Mouse (Mus musculus): Measurements from ENCODE around the gene Rfwd3. TPM values are rescaled to one million over a fixed set of nuclear protein-coding genes. Genes with fewer than 3 reads are reported as not detected.

The Rfwd3 gene
- total and polyA plus RNA-seq, 3 experiments: 53.1 to 64.5 (median 63.6) TPM

DNA sequence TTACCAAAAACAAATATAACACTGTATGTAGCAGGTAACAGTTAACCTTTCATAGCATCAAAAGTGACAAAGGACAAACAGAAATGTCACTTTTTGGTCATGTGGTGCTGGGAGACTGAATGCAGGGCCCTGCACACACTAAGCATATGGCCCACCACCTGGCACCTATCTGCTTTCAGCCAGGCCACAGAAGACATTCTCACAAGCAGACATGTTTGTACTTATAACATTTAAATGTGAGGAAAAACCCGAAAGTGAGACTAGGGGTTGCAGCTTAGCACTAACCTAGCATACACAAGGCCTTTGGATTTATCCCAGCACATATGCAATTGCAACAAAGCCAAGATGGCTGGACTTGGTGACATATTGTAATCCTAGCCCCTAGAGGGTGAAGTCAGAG lies 2.0 kb downstream of the Rfwd3 start:
- Histone ChIP-seq H3K27ac (ENCODE audit: insufficient read depth, low read depth) (no peak overlapping the region), H3K9ac (ENCODE audit: insufficient read depth, low read depth) (peak overlapping the region; percentile 9; the same call in 1 of the 2 replicates), H3K79me2 (replicated peaks; ENCODE audit: control insufficient read depth, extremely low read depth, insufficient read depth, poor library complexity, severe bottlenecking) (peaks cover 59% of the 10 kb centered on the region), H3K4me2 (ENCODE audit: insufficient read depth, low read depth, poor library complexity, severe bottlenecking) (peak overlapping the region; percentile 65), H3K27me3 (replicated peaks) (no peaks in the 10 kb centered on the region), H3K4me1 (ENCODE audit: control insufficient read depth in 1 of 2, insufficient read depth in 2 of 2) (peaks cover 4 to 21% of the 10 kb centered on the region in 2 experiments; a peak in 3 of 4 replicates), H3K36me3 (replicated peaks in 1 of 2; ENCODE audit: control insufficient read depth in 1 of 2, insufficient read depth in 1 of 2, low read length in 1 of 2) (peaks cover 33 to 36% of the 10 kb centered on the region in 2 experiments), H3K9me3 (replicated peaks; ENCODE audit: low read length) (no peaks in the 10 kb centered on the region), H3K4me3 (replicated peaks in 1 of 3; ENCODE audit: low read depth in 2 of 3, low read length in 2 of 3, poor library complexity in 1 of 3) (no peak overlapping the region)
- dilution Hi-C loops (cut with MboI; ENCODE audit: extremely low pct_ligation_motif_present, extremely low pct_unique_long_range_greater_than_20kb, low sequenced_read_pairs) (no loop called here), in situ Hi-C loops (cut with MboI; ENCODE audit: low pct_ligation_motif_present, low pct_unique_long_range_greater_than_20kb, low sequenced_read_pairs) (loop anchor here (25.0 kb wide), 1 partner anchor 461 kb away; the partner anchor contains the start of genes Cog4 and Sf3b3)
- no peak for DNase-seq (ENCODE audit: extremely low read depth)
- TF ChIP-seq ZNF384 (IDR thresholded peaks at IDR 0.05; ENCODE audit: low read depth, low read length): no peak

GRCm38 (mm10) chr8:111291733-111292132 lies 8.3 kb downstream of the Rfwd3 start:
- H3K4me1 ChIP-seq (ENCODE audit: control insufficient read depth in 1 of 2, insufficient read depth in 2 of 2): peaks cover 0 to 12% of the 10 kb centered on the region in 2 experiments; a peak in 1 of 4 replicates
- dilution Hi-C loops (cut with MboI; ENCODE audit: extremely low pct_ligation_motif_present, extremely low pct_unique_long_range_greater_than_20kb, low sequenced_read_pairs) (no loop called here), in situ Hi-C loops (cut with MboI; ENCODE audit: low pct_ligation_motif_present, low pct_unique_long_range_greater_than_20kb, low sequenced_read_pairs) (loop anchor here (25.0 kb wide), 1 partner anchor 454 kb away; the partner anchor contains the start of genes Cog4 and Sf3b3)
- no peaks in the 10 kb centered on the region for H3K27me3 ChIP-seq (replicated peaks)
- TF ChIP-seq ZNF384 (IDR thresholded peaks at IDR 0.05; ENCODE audit: low read depth, low read length) (no peak), MAFK (IDR thresholded peaks at IDR 0.05; ENCODE audit: insufficient replicate concordance, low read length) (no peak), TBP (conservative IDR thresholded peaks at IDR 0.05; ENCODE audit: low read depth, low read length) (no peak), MYC (IDR thresholded peaks at IDR 0.05; ENCODE audit: low read depth, low read length) (no peak), MAZ (IDR thresholded peaks at IDR 0.05; ENCODE audit: low read depth, low read length) (no peak), CHD2 (IDR thresholded peaks at IDR 0.05; ENCODE audit: low read length) (no peak)
- no peak overlapping the region for H3K4me2 ChIP-seq (ENCODE audit: insufficient read depth, low read depth, poor library complexity, severe bottlenecking)
- DNase-seq (ENCODE audit: extremely low read depth): no peak
- peaks cover 65 to 87% of the 10 kb centered on the region in 2 experiments for H3K36me3 ChIP-seq (replicated peaks in 1 of 2; ENCODE audit: control insufficient read depth in 1 of 2, insufficient read depth in 1 of 2, low read length in 1 of 2)
- H3K9ac ChIP-seq (ENCODE audit: insufficient read depth, low read depth): no peak overlapping the region
- H3K9me3 ChIP-seq (replicated peaks; ENCODE audit: low read length): no peaks in the 10 kb centered on the region
- H3K4me3 ChIP-seq (replicated peaks in 1 of 3; ENCODE audit: low read depth in 2 of 3, low read length in 2 of 3, poor library complexity in 1 of 3): no peak overlapping the region
- H3K27ac ChIP-seq (ENCODE audit: insufficient read depth, low read depth): no peak overlapping the region
- H3K79me2 ChIP-seq (replicated peaks; ENCODE audit: control insufficient read depth, extremely low read depth, insufficient read depth, poor library complexity, severe bottlenecking): peaks cover 51% of the 10 kb centered on the region

DNA sequence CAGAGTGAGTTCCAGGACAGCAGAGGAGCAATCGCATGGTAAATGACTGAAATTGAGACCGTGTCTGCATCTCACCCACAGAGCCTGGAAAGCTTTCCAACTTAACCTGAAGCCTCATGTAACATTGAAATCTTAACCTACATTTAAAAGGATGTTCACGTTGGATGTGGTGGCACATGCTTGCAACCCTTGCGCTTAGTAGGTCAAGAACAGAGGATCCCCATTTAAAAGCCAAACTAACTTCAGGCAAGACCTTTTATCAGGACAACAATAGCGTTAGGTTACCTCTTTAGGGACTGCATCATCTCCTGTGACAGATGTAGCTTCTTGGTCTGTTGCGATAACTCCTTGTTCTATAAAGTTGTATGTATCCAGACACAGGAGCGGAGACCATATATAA lies 9.4 kb downstream of the Rfwd3 start:
- Histone ChIP-seq H3K79me2 (replicated peaks; ENCODE audit: control insufficient read depth, extremely low read depth, insufficient read depth, poor library complexity, severe bottlenecking) (peaks cover 40% of the 10 kb centered on the region), H3K9ac (ENCODE audit: insufficient read depth, low read depth) (no peak overlapping the region), H3K4me3 (replicated peaks in 1 of 3; ENCODE audit: low read depth in 2 of 3, low read length in 2 of 3, poor library complexity in 1 of 3) (no peak overlapping the region), H3K4me2 (ENCODE audit: insufficient read depth, low read depth, poor library complexity, severe bottlenecking) (no peak overlapping the region), H3K36me3 (replicated peaks in 1 of 2; ENCODE audit: control insufficient read depth in 1 of 2, insufficient read depth in 1 of 2, low read length in 1 of 2) (peaks cover 69 to 90% of the 10 kb centered on the region in 2 experiments), H3K9me3 (replicated peaks; ENCODE audit: low read length) (no peaks in the 10 kb centered on the region), H3K4me1 (ENCODE audit: control insufficient read depth in 1 of 2, insufficient read depth in 2 of 2) (peaks cover 0 to 9% of the 10 kb centered on the region in 2 experiments; a peak in 1 of 4 replicates), H3K27ac (ENCODE audit: insufficient read depth, low read depth) (no peak overlapping the region), H3K27me3 (replicated peaks) (no peaks in the 10 kb centered on the region)
- dilution Hi-C loops (cut with MboI; ENCODE audit: extremely low pct_ligation_motif_present, extremely low pct_unique_long_range_greater_than_20kb, low sequenced_read_pairs) (no loop called here), in situ Hi-C loops (cut with MboI; ENCODE audit: low pct_ligation_motif_present, low pct_unique_long_range_greater_than_20kb, low sequenced_read_pairs) (loop anchor here (25.0 kb wide), 1 partner anchor 453 kb away; the partner anchor contains the start of genes Cog4 and Sf3b3)
- DNase-seq (ENCODE audit: extremely low read depth): no peak
- peak; percentile 78 for TF ChIP-seq ZKSCAN1 (IDR thresholded peaks at IDR 0.05; ENCODE audit: borderline replicate concordance, low read depth, low read length)
- no peak for TF ChIP-seq BHLHE40 (IDR thresholded peaks at IDR 0.05; ENCODE audit: low read depth, low read length)
- no peak for TF ChIP-seq TCF12 (IDR thresholded peaks at IDR 0.05; ENCODE audit: low read depth, low read length)
- no peak for TF ChIP-seq CHD2 (IDR thresholded peaks at IDR 0.05; ENCODE audit: low read length)
- no peak for TF ChIP-seq TBP (conservative IDR thresholded peaks at IDR 0.05; ENCODE audit: low read depth, low read length)
- no peak for TF ChIP-seq GABPA (IDR thresholded peaks at IDR 0.05; ENCODE audit: insufficient replicate concordance, low read depth, low read length)
- no peak for TF ChIP-seq POLR2AphosphoS2 (IDR thresholded peaks at IDR 0.05; ENCODE audit: low read depth, low read length)
